Mouse (Mus musculus) WW6 (cell line): ENCODE results near the gene Ppp1r1b.
A peak's percentile ranks its signal among the peaks of the same experiment; 100 is the strongest.

Experiments
- DNase-seq: peaks from one replicate; pipeline ENCODE4 v3.0.0-alpha.2; 2013; ENCODE audit warnings: low read depth, low spot score

The Ppp1r1b gene

DNA sequence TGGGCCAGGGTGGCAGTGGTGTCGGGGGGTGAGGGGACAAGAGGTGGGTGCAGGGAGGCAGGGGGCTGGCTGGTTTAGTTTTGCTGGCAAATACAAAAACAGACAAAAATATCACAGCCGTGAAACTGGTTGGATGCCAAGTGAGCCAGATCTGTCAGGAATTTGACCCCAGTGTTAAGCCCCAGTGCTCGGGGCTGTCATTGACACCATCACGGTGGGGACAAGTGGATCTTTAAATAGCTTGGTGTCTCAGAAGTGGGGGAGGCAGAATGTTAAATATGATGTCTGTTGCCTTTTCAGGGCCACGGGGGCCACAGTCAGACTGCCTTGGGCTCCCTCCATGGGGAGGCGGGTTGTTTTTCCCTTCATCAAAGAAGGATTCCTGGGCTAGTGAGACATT lies 46.1 kb downstream of the Ppp1r1b start:
- no peak for DNase-seq

GRCm38 (mm10) chr11:98395041-98395440 lies 46.8 kb downstream of the Ppp1r1b start:
- DNase-seq: no peak

DNA sequence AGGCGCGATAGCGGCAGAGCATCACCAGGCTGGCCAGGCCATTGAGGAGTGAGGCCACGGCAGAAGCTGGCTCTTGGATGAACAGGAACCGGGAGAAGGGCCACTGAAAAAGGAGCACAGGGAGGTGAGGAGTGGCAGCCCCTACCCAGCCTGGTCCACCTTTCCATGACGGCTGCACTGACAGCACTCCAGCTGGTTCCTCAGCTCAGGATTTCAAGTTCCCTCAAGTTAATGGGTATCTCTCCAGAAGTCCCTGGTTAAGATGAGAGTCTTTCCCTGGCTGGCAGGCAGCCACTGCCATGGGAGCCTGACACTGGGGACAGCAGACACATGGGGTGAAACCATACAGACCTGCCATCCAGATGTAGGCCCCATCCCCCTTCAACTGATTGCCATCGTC lies 49.7 kb downstream of the Ppp1r1b start:
- DNase-seq: no peak

- DNase-seq: peak; percentile 91
Measured at GRCm38 (mm10) chr11:98400161-98400726, 52.0 kb downstream of the Ppp1r1b start, which contains the start of gene Pgap3. TSS of gene Pgap3 (minus strand) at chr11:98400490.

DNA sequence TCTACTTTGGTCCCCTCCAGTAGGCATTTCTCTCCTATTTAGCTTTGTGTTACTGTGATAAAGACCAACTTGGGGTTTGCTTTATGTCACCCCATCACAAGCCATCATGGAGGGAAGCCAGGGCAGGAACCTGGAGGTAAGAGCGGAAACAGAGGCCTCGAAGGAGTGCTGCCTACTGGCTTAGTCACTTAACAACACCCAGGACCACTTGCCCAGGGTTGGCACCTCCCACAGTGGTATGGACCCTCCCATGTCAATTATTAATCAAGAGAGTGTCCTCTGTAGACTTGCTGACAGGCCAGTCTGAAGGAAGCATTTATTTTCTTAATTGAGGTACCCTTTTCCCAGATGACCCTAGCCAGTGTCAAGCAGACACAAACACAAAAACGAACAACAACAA lies 52.6 kb downstream of the Ppp1r1b start:
- DNase-seq: no peak

DNA sequence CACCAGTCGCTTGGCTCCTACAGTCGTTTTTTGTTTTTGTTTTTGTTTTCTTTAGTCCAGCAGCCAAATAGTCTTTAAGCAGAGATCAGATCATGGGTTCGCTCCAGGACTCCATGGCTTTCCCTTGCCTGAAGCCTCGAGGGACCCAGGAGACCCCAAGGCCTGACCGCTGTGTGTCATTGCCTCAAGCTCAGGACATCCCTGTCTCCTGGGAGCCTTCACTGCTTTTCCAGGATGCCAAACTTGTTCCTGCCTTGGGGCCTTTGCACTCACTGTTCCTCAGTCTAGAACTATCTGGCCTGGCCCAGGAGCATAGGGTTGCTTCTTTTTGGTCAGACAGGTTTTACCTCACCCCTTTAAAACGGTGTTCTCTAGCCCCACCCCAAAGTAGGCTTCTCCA lies 58.4 kb downstream of the Ppp1r1b start:
- no peak for DNase-seq
